Mouse (Mus musculus) bone marrow, adult 2 months (tissue): Measurements from ENCODE around the gene BC037034.

Experiments used
- CTCF ChIP-seq: fragments of 200-500 bp; IDR thresholded peaks from 2 replicates; pipeline ENCODE4 v1.5.1; 2011; ENCODE audit warnings: low read length, control low read depth; ENCODE audit not compliant: control insufficient read depth, insufficient read depth
- POLR2A ChIP-seq: fragments of 200-500 bp; IDR thresholded peaks from 2 replicates; pipeline ENCODE4 v1.6.1; 2011; ENCODE audit warnings: low read depth, mild to moderate bottlenecking, control low read depth, low read length, borderline replicate concordance; ENCODE audit not compliant: control insufficient read depth

DNA sequence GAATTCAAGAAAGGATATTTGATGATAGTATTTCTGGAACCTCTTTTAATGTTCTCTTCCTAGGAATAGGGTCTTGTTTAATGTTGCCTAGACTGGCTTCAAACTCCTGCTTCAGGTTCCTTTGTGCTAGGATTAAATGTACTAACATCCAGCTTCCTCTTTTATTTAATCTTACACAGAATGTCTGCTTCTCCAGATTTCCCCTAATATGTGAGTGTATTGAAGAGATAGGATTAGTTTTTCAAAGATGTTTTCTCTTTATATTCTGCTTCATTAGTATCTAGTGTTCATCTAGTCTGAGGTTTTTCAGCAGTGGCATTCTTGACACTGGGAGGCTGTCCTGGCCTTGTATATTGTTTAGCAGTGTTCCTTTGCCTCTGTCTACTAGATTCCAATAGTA is 30.3 kb upstream of the BC037034 start:
- TF ChIP-seq CTCF, result no peak
- TF ChIP-seq POLR2A, result no peak
